Mouse (Mus musculus): Measurements from ENCODE around the gene Rap1a.

Rap1a gene

GRCm38 (mm10) chr3:105763132-105763851 lies 37.8 kb downstream of the Rap1a start:
- CTCF ChIA-PET = no interaction called here

GRCm38 (mm10) chr3:105760063-105760462 lies 41.1 kb downstream of the Rap1a start:
- CTCF ChIA-PET = interaction anchor here (0.7 to 1.0 kb wide), 3 partner anchors 8 to 55 kb away, joined by 3 to 4 read pairs (median 3); no protein-coding TSS in a partner anchor

GRCm38 (mm10) chr3:105758658-105759057 lies 42.5 kb downstream of the Rap1a start:
- CTCF ChIA-PET = no interaction called here

- CTCF ChIA-PET = no interaction called here
Measured at GRCm38 (mm10) chr3:105758098-105758497, 43.0 kb downstream of the Rap1a start.

- CTCF ChIA-PET = no interaction called here
Measured at GRCm38 (mm10) chr3:105757323-105758083, 43.6 kb downstream of the Rap1a start.

- CTCF ChIA-PET = interaction anchor here (0.7 kb wide), 1 partner anchor 68 kb away, joined by 5 read pairs; no protein-coding TSS in a partner anchor
Measured at GRCm38 (mm10) chr3:105756505-105756904, 44.6 kb downstream of the Rap1a start.

- CTCF ChIA-PET = no interaction called here
Measured at GRCm38 (mm10) chr3:105755123-105755522, 46.0 kb downstream of the Rap1a start.

- CTCF ChIA-PET = no interaction called here
Measured at GRCm38 (mm10) chr3:105754184-105754583, 47.0 kb downstream of the Rap1a start.

GRCm38 (mm10) chr3:105750810-105751209 lies 50.3 kb downstream of the Rap1a start:
- CTCF ChIA-PET = interaction anchor here (0.6 kb wide), 1 partner anchor 18 kb away, joined by 3 read pairs; no protein-coding TSS in a partner anchor

GRCm38 (mm10) chr3:105746542-105746941 lies 54.6 kb downstream of the Rap1a start:
- CTCF ChIA-PET = no interaction called here

GRCm38 (mm10) chr3:105737666-105738065 lies 63.5 kb downstream of the Rap1a start:
- CTCF ChIA-PET = no interaction called here

GRCm38 (mm10) chr3:105737070-105737469 lies 64.1 kb downstream of the Rap1a start:
- CTCF ChIA-PET = no interaction called here

GRCm38 (mm10) chr3:105736148-105736547 lies 65.0 kb downstream of the Rap1a start:
- CTCF ChIA-PET = no interaction called here

- CTCF ChIA-PET = interaction anchor here (0.5 to 0.6 kb wide), 2 partner anchors 63 to 223 kb away, joined by 4 to 5 read pairs; no protein-coding TSS in a partner anchor
Measured at GRCm38 (mm10) chr3:105735285-105735684, 65.9 kb downstream of the Rap1a start.

- CTCF ChIA-PET = no interaction called here
Measured at GRCm38 (mm10) chr3:105733538-105733937, 67.6 kb downstream of the Rap1a start.

- CTCF ChIA-PET = interaction anchor here (0.7 kb wide), 1 partner anchor 18 kb away, joined by 3 read pairs; no protein-coding TSS in a partner anchor
Measured at GRCm38 (mm10) chr3:105732360-105732759, 68.8 kb downstream of the Rap1a start.

- CTCF ChIA-PET = no interaction called here
Measured at GRCm38 (mm10) chr3:105726037-105726436, 75.1 kb downstream of the Rap1a start.

GRCm38 (mm10) chr3:105722510-105722909 lies 78.6 kb downstream of the Rap1a start:
- CTCF ChIA-PET = interaction anchor here (0.6 kb wide), 1 partner anchor 176 kb away, joined by 19 read pairs; no protein-coding TSS in a partner anchor

- CTCF ChIA-PET = interaction anchor here (0.6 kb wide), 1 partner anchor 177 kb away, joined by 19 read pairs; no protein-coding TSS in a partner anchor
Measured at GRCm38 (mm10) chr3:105721681-105722201, 79.4 kb downstream of the Rap1a start.

- CTCF ChIA-PET = no interaction called here
Measured at GRCm38 (mm10) chr3:105720514-105720913, 80.6 kb downstream of the Rap1a start.

- CTCF ChIA-PET = no interaction called here
Measured at GRCm38 (mm10) chr3:105719979-105720378, 81.2 kb downstream of the Rap1a start.

- CTCF ChIA-PET = no interaction called here
Measured at GRCm38 (mm10) chr3:105718746-105719145, 82.4 kb downstream of the Rap1a start.

Data from spleen, embryonic (tissue).